Mouse (Mus musculus): Measurements from ENCODE around the gene Gm12248.

DNA sequence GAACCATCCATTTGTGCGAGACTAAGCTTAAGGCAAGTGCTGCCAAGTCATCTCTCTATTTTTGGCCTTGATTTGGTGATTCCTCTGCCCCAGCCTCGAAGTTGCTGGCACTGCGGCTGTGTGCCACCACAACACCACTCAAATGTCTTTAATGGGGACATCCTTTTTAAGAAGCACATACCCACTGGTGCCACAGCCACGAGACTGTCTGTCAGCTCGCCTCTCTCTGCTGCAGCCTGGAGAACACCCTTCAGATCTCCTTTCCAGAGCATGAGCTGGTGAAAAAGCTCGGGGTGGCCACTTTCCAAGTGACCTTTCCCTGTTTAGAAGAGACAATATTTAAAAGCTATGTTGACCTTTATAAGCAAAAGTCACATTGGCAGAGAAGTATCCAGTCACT lies 43.7 kb upstream of the Gm12248 start:
- no peak for TF ChIP-seq CTCF (IDR thresholded peaks at IDR 0.05; ENCODE audit: low read depth)
- no peak for TF ChIP-seq EP300 (IDR thresholded peaks at IDR 0.05; ENCODE audit: low read depth)
